Mouse (Mus musculus): ENCODE data around the gene Dlgap1. TPM values are rescaled to one million over a fixed set of nuclear protein-coding genes. Genes with fewer than 3 reads are reported as not detected.

Dlgap1 gene
- polyA plus RNA-seq, 1 experiment from 2014 or later = 7.2 TPM

- Histone ChIP-seq H3K27ac (no peak overlapping the region), H3K9me3 (replicated peaks) (no peaks in the 10 kb centered on the region), H3K4me1 (no peaks in the 10 kb centered on the region), H3K36me3 (no peaks in the 10 kb centered on the region), H3K9ac (no peak overlapping the region), H3K4me3 (no peak overlapping the region), H3K27me3 (peaks cover 2% of the 10 kb centered on the region; the same call in 1 of the 2 replicates), H3K4me2 (replicated peaks) (no peak overlapping the region)
- WGBS = 72% methylated on average over 5 of the region's 5 CpGs
- ATAC-seq (ENCODE audit: low FRiP score) = no peak
Observed at GRCm38 (mm10) chr17:70437229-70437628, 468.4 kb downstream of the Dlgap1 start.

GRCm38 (mm10) chr17:70442976-70443375 lies 474.1 kb downstream of the Dlgap1 start:
- ATAC-seq (ENCODE audit: low FRiP score) = no peak
- Histone ChIP-seq H3K27ac (no peak overlapping the region), H3K4me1 (no peaks in the 10 kb centered on the region), H3K4me2 (replicated peaks) (no peak overlapping the region), H3K36me3 (no peaks in the 10 kb centered on the region), H3K4me3 (no peak overlapping the region), H3K9ac (no peak overlapping the region), H3K9me3 (replicated peaks) (no peaks in the 10 kb centered on the region), H3K27me3 (no peaks in the 10 kb centered on the region)
- 92% methylated on average over 14 of the region's 14 CpGs for WGBS

- H3K4me1 ChIP-seq = no peaks in the 10 kb centered on the region
- no peaks in the 10 kb centered on the region for H3K9me3 ChIP-seq (replicated peaks)
- WGBS = 84% methylated on average over 8 of the region's 8 CpGs
- H3K27ac ChIP-seq = no peak overlapping the region
- H3K27me3 ChIP-seq = no peaks in the 10 kb centered on the region
- no peak overlapping the region for H3K4me2 ChIP-seq (replicated peaks)
- no peak overlapping the region for H3K9ac ChIP-seq
- ATAC-seq (ENCODE audit: low FRiP score) = no peak
- H3K4me3 ChIP-seq = no peak overlapping the region
- H3K36me3 ChIP-seq = no peaks in the 10 kb centered on the region
Observed at GRCm38 (mm10) chr17:70446451-70446850, 477.6 kb downstream of the Dlgap1 start.

- no peak for ATAC-seq (ENCODE audit: low FRiP score)
- Histone ChIP-seq H3K36me3 (no peaks in the 10 kb centered on the region), H3K9ac (no peak overlapping the region), H3K27ac (no peak overlapping the region), H3K27me3 (no peaks in the 10 kb centered on the region), H3K4me2 (replicated peaks) (no peak overlapping the region), H3K4me1 (no peaks in the 10 kb centered on the region), H3K4me3 (no peak overlapping the region), H3K9me3 (replicated peaks) (no peaks in the 10 kb centered on the region)
- 92% methylated on average over 7 of the region's 7 CpGs for WGBS
Observed at GRCm38 (mm10) chr17:70455036-70455435, 486.2 kb downstream of the Dlgap1 start.

- WGBS = 91% methylated on average over 1 of the region's 1 CpGs
- Histone ChIP-seq H3K4me3 (no peak overlapping the region), H3K9ac (no peak overlapping the region), H3K36me3 (no peaks in the 10 kb centered on the region), H3K4me1 (no peaks in the 10 kb centered on the region), H3K27me3 (no peaks in the 10 kb centered on the region), H3K9me3 (replicated peaks) (no peaks in the 10 kb centered on the region), H3K27ac (no peak overlapping the region), H3K4me2 (replicated peaks) (no peak overlapping the region)
- ATAC-seq (ENCODE audit: low FRiP score) = no peak
Observed at GRCm38 (mm10) chr17:70457103-70457502, 488.2 kb downstream of the Dlgap1 start.

- ATAC-seq (ENCODE audit: low FRiP score) = no peak
- Histone ChIP-seq H3K4me3 (no peak overlapping the region), H3K9ac (no peak overlapping the region), H3K4me1 (no peaks in the 10 kb centered on the region), H3K36me3 (no peaks in the 10 kb centered on the region), H3K27ac (no peak overlapping the region), H3K27me3 (no peaks in the 10 kb centered on the region), H3K4me2 (replicated peaks) (no peak overlapping the region), H3K9me3 (replicated peaks) (no peaks in the 10 kb centered on the region)
- WGBS = 86% methylated on average over 8 of the region's 8 CpGs
Observed at GRCm38 (mm10) chr17:70462231-70462630, 493.4 kb downstream of the Dlgap1 start.

GRCm38 (mm10) chr17:70462771-70463491 lies 494.1 kb downstream of the Dlgap1 start:
- no peak for ATAC-seq (ENCODE audit: low FRiP score)

GRCm38 (mm10) chr17:70466413-70466812 lies 497.5 kb downstream of the Dlgap1 start:
- Histone ChIP-seq H3K4me2 (replicated peaks) (no peak overlapping the region), H3K36me3 (no peaks in the 10 kb centered on the region), H3K9me3 (replicated peaks) (no peaks in the 10 kb centered on the region), H3K4me1 (no peaks in the 10 kb centered on the region), H3K4me3 (no peak overlapping the region), H3K27me3 (no peaks in the 10 kb centered on the region), H3K9ac (no peak overlapping the region), H3K27ac (no peak overlapping the region)
- no peak for ATAC-seq (ENCODE audit: low FRiP score)
- WGBS = 39% methylated on average over 4 of the region's 4 CpGs

More at GRCm38 (mm10) chr17:70462771-70463491, 494.1 kb downstream of the Dlgap1 start:
- Histone ChIP-seq H3K4me1 (no peaks in the 10 kb centered on the region), H3K4me2 (replicated peaks) (no peak overlapping the region), H3K27me3 (no peaks in the 10 kb centered on the region), H3K9ac (no peak overlapping the region), H3K36me3 (no peaks in the 10 kb centered on the region), H3K4me3 (no peak overlapping the region), H3K27ac (no peak overlapping the region), H3K9me3 (replicated peaks) (no peaks in the 10 kb centered on the region)
- WGBS = 75% methylated on average over 8 of the region's 8 CpGs

GRCm38 (mm10) chr17:70470970-70471371 lies 502.1 kb downstream of the Dlgap1 start:
- H3K4me2 ChIP-seq (replicated peaks) = no peak overlapping the region
- ATAC-seq (ENCODE audit: low FRiP score) = no peak
- H3K9me3 ChIP-seq (replicated peaks) = no peaks in the 10 kb centered on the region
- no peak overlapping the region for H3K27ac ChIP-seq
- H3K36me3 ChIP-seq = no peaks in the 10 kb centered on the region
- no peaks in the 10 kb centered on the region for H3K27me3 ChIP-seq
- H3K4me3 ChIP-seq = no peak overlapping the region
- H3K9ac ChIP-seq = no peak overlapping the region
- H3K4me1 ChIP-seq = no peaks in the 10 kb centered on the region
- 78% methylated on average over 7 of the region's 7 CpGs for WGBS

- no peak overlapping the region for H3K9ac ChIP-seq
- 85% methylated on average over 7 of the region's 7 CpGs for WGBS
- H3K4me2 ChIP-seq (replicated peaks) = no peak overlapping the region
- H3K9me3 ChIP-seq (replicated peaks) = no peaks in the 10 kb centered on the region
- no peaks in the 10 kb centered on the region for H3K4me1 ChIP-seq
- no peaks in the 10 kb centered on the region for H3K27me3 ChIP-seq
- no peak overlapping the region for H3K4me3 ChIP-seq
- no peak for ATAC-seq (ENCODE audit: low FRiP score)
- H3K36me3 ChIP-seq = no peaks in the 10 kb centered on the region
- H3K27ac ChIP-seq = no peak overlapping the region
Observed at GRCm38 (mm10) chr17:70472162-70472561, 503.3 kb downstream of the Dlgap1 start.

- Histone ChIP-seq H3K4me3 (no peak overlapping the region), H3K9me3 (replicated peaks) (no peaks in the 10 kb centered on the region), H3K4me1 (no peaks in the 10 kb centered on the region), H3K27ac (no peak overlapping the region), H3K9ac (no peak overlapping the region), H3K4me2 (replicated peaks) (no peak overlapping the region), H3K27me3 (no peaks in the 10 kb centered on the region), H3K36me3 (no peaks in the 10 kb centered on the region)
- WGBS = 87% methylated on average over 4 of the region's 4 CpGs
- ATAC-seq (ENCODE audit: low FRiP score) = no peak
Observed at GRCm38 (mm10) chr17:70473871-70474270, 505.0 kb downstream of the Dlgap1 start.

- ATAC-seq (ENCODE audit: low FRiP score) = no peak
- no peak overlapping the region for H3K27ac ChIP-seq
- no peaks in the 10 kb centered on the region for H3K27me3 ChIP-seq
- no peak overlapping the region for H3K9ac ChIP-seq
- H3K4me3 ChIP-seq = no peak overlapping the region
- no peak overlapping the region for H3K4me2 ChIP-seq (replicated peaks)
- no peaks in the 10 kb centered on the region for H3K36me3 ChIP-seq
- 87% methylated on average over 4 of the region's 4 CpGs for WGBS
- H3K4me1 ChIP-seq = no peaks in the 10 kb centered on the region
- no peaks in the 10 kb centered on the region for H3K9me3 ChIP-seq (replicated peaks)
Observed at GRCm38 (mm10) chr17:70483716-70484115, 514.8 kb downstream of the Dlgap1 start.

- no peak overlapping the region for H3K4me3 ChIP-seq
- H3K36me3 ChIP-seq = no peaks in the 10 kb centered on the region
- ATAC-seq (ENCODE audit: low FRiP score) = no peak
- H3K9ac ChIP-seq = no peak overlapping the region
- WGBS = 91% methylated on average over 4 of the region's 4 CpGs
- no peaks in the 10 kb centered on the region for H3K4me1 ChIP-seq
- H3K4me2 ChIP-seq (replicated peaks) = no peak overlapping the region
- H3K27ac ChIP-seq = no peak overlapping the region
- no peaks in the 10 kb centered on the region for H3K9me3 ChIP-seq (replicated peaks)
- no peaks in the 10 kb centered on the region for H3K27me3 ChIP-seq
Observed at GRCm38 (mm10) chr17:70485668-70486067, 516.8 kb downstream of the Dlgap1 start.

All from hindbrain, embryonic 12.5 days (tissue).